13 mouse cellular contexts compared by ENCODE assay signal in the genomic region with DNA sequence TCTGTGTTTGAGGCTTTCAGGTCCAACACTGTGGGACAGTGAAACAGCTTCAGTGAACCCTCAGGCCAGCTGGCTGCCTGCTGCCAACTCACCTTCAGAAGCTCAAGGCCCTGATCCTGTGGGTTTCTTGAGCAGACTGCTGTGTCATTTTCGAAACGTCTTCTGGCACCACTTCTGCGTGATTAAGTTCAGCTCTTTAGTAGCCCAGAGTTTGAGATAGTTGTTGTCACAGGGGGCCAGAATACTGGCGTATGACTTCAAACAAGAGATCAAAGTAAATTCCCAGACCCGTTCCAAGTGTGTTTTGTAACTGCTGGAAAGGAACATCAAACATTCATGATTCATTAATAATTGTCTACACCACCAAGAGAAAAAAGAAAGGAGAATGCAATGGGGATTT.
A peak's percentile ranks its signal among the peaks of the same experiment; 100 is the strongest.
DNase-seq lines count a peak whose midpoint lies in the region; ATAC-seq and TF ChIP-seq lines count a peak whose summit lies in the region.
"Had no signal": no experiment of that assay in that cellular context is flagged by ENCODE, and none has a peak within 500 bp of the region (broad histone marks: within the 10 kb centered on the region; RNA-seq: fewer than 3 reads in every experiment).

No protein-coding gene starts in this region.

- H3K27me3 ChIP-seq in Patski = no peaks in the 10 kb centered on the region
- H3K27me3 ChIP-seq: embryonic facial prominence, embryonic 13.5 days; liver, embryonic 15.5 days; midbrain, embryonic 13.5 days had no signal

- CTCF ChIA-PET in Patski (lab: Charles Lee) = interaction anchor here (1.4 to 2.3 kb wide), 3 partner anchors 11 to 34 kb away, joined by 3 to 5 read pairs (median 4); no protein-coding TSS in a partner anchor

- no peak for TF ChIP-seq CTCF in Patski (IDR thresholded peaks at IDR 0.05)

- peak; percentile 49 for ATAC-seq in Patski
- ATAC-seq: inflammation-experienced regulatory T-cells, adult 6 months; midbrain, embryonic 13.5 days had no signal

- in situ Hi-C loops in Patski (cut with MboI; ENCODE audit: low pct_unique_long_range_greater_than_20kb) = no loop called here

- intact Hi-C loops in left cerebral cortex, postnatal 4 days (cut with DNase I) = no loop called here

- DNase-seq in kidney, adult 9 months = peak; percentile 42
- DNase-seq in kidney, postnatal 25 days = no peak
- peak; percentile 68 for DNase-seq in Patski (ENCODE audit: low read depth, low spot score)
- peak; percentile 11 for DNase-seq in adrenal gland, postnatal 25 days
- DNase-seq in lung, postnatal 25 days (ENCODE audit: low spot score) = peak; percentile 62
- DNase-seq in left cerebral cortex, postnatal 4 days = no peak
- no peak for DNase-seq in embryo, embryonic 9.5 days (ENCODE audit: extremely low spot score)
- DNase-seq: cerebellum, postnatal 25 days; right cerebral cortex, postnatal 4 days had no signal

- POLR2A ChIA-PET in Patski (lab: Charles Lee) = no interaction called here

Comparison
In these comparisons a context has a peak if more than half of its experiments do, and no peak if none do; other contexts are left out.
1. DNase-seq: peak in kidney, adult 9 months (single experiment), Patski (single experiment), adrenal gland, postnatal 25 days (single experiment) and lung, postnatal 25 days (single experiment); none in kidney, postnatal 25 days (0 of 2), left cerebral cortex, postnatal 4 days (single experiment) and embryo, embryonic 9.5 days (single experiment).